Mouse (Mus musculus) testis, adult 2 months (tissue): Measurements from ENCODE around the gene Odr4. TPM values are rescaled to one million over a fixed set of nuclear protein-coding genes. Genes with fewer than 3 reads are reported as not detected.

ENCODE experiments used
- H3K27ac ChIP-seq: fragments of 200-500 bp; 2 replicates; pipeline ENCODE4 v1.5.1; 2012; ENCODE audit warnings: low read depth, low read length; ENCODE audit not compliant: control insufficient read depth, insufficient read depth
- H3K27me3 ChIP-seq: fragments of 200-500 bp; 2 replicates; pipeline ENCODE4 v1.6.1; 2012; ENCODE audit warnings: mild to moderate bottlenecking, low read length, moderate library complexity; ENCODE audit not compliant: control insufficient read depth, insufficient read depth
- H3K36me3 ChIP-seq: fragments of 200-500 bp; 2 replicates; pipeline ENCODE4 v1.6.1; 2012; ENCODE audit warnings: mild to moderate bottlenecking, low read length; ENCODE audit not compliant: control insufficient read depth, insufficient read depth
- H3K4me1 ChIP-seq: fragments of 200-500 bp; 2 replicates; pipeline ENCODE4 v1.6.1; 2012; ENCODE audit warnings: low read length; ENCODE audit not compliant: control insufficient read depth, insufficient read depth
- H3K4me3 ChIP-seq: fragments of 200-500 bp; 2 replicates; pipeline ENCODE4 v1.5.1; 2012; ENCODE audit warnings: low read depth, mild to moderate bottlenecking, low read length, moderate library complexity, mixed read lengths; ENCODE audit not compliant: control insufficient read depth
- CTCF ChIP-seq: fragments of 200-500 bp; IDR thresholded peaks from 2 replicates; pipeline ENCODE4 v1.5.1; 2012; ENCODE audit warnings: low read depth, mild to moderate bottlenecking, inconsistent platforms, low read length, moderate library complexity; ENCODE audit not compliant: control insufficient read depth, insufficient read depth, insufficient replicate concordance
- POLR2A ChIP-seq: fragments of 200-500 bp; IDR thresholded peaks from 2 replicates; pipeline ENCODE4 v1.6.1; 2012; ENCODE audit warnings: low read depth, mild to moderate bottlenecking, inconsistent platforms, low read length, moderate library complexity; ENCODE audit not compliant: control insufficient read depth
- polyA plus RNA-seq: library from polyadenylated mRNA; depleted of rRNA; stranded (reverse); fragments of >200 nt; gene quantifications from 2 replicates; pipeline ENCODE4 v1.2.3, GENCODE M21; 2012; rRNA removed

Gene Odr4
- polyA plus RNA-seq, 1 experiment = 4.2 TPM

GRCm38 (mm10) chr1:150389390-150390129, 3.3 kb downstream of the Odr4 start:
- Histone ChIP-seq H3K27me3 (no peaks in the 10 kb centered on the region), H3K4me3 (no peak overlapping the region), H3K4me1 (no peaks in the 10 kb centered on the region; the same call in 1 of the 2 replicates), H3K36me3 (no peaks in the 10 kb centered on the region), H3K27ac (no peak overlapping the region)
- TF ChIP-seq CTCF (no peak), POLR2A (no peak)

GRCm38 (mm10) chr1:150387572-150387971, 5.3 kb downstream of the Odr4 start:
- TF ChIP-seq POLR2A (no peak), CTCF (no peak)
- no peaks in the 10 kb centered on the region for H3K27me3 ChIP-seq
- no peak overlapping the region for H3K4me3 ChIP-seq
- H3K27ac ChIP-seq = no peak overlapping the region
- no peaks in the 10 kb centered on the region; the same call in 1 of the 2 replicates for H3K4me1 ChIP-seq
- H3K36me3 ChIP-seq = no peaks in the 10 kb centered on the region

GRCm38 (mm10) chr1:150384138-150384537, 8.7 kb downstream of the Odr4 start:
- TF ChIP-seq CTCF = no peak
- TF ChIP-seq POLR2A = no peak
- Histone ChIP-seq H3K36me3 (no peaks in the 10 kb centered on the region), H3K27me3 (no peaks in the 10 kb centered on the region), H3K4me1 (no peaks in the 10 kb centered on the region), H3K4me3 (no peak overlapping the region), H3K27ac (no peak overlapping the region)

- Histone ChIP-seq H3K4me3 (no peak overlapping the region), H3K27ac (no peak overlapping the region), H3K27me3 (no peaks in the 10 kb centered on the region), H3K4me1 (no peaks in the 10 kb centered on the region), H3K36me3 (no peaks in the 10 kb centered on the region; the same call in 1 of the 2 replicates)
- no peak for TF ChIP-seq CTCF
- TF ChIP-seq POLR2A = no peak
Measured at GRCm38 (mm10) chr1:150374247-150374646, 18.6 kb downstream of the Odr4 start.

- TF ChIP-seq POLR2A (no peak), CTCF (no peak)
- Histone ChIP-seq H3K27me3 (no peaks in the 10 kb centered on the region), H3K36me3 (no peaks in the 10 kb centered on the region; the same call in 1 of the 2 replicates), H3K27ac (no peak overlapping the region), H3K4me3 (no peak overlapping the region), H3K4me1 (no peaks in the 10 kb centered on the region)
Measured at GRCm38 (mm10) chr1:150372895-150373294, 20.0 kb downstream of the Odr4 start.

GRCm38 (mm10) chr1:150360864-150361263, 32.0 kb downstream of the Odr4 start:
- TF ChIP-seq POLR2A (no peak), CTCF (no peak)
- no peaks in the 10 kb centered on the region for H3K27me3 ChIP-seq
- no peak overlapping the region for H3K27ac ChIP-seq
- no peak overlapping the region for H3K4me3 ChIP-seq
- H3K36me3 ChIP-seq = peaks cover 2% of the 10 kb centered on the region; the same call in 1 of the 2 replicates
- H3K4me1 ChIP-seq = no peaks in the 10 kb centered on the region

- H3K4me3 ChIP-seq = no peak overlapping the region
- H3K27ac ChIP-seq = no peak overlapping the region
- no peaks in the 10 kb centered on the region for H3K4me1 ChIP-seq
- no peaks in the 10 kb centered on the region for H3K36me3 ChIP-seq
- TF ChIP-seq CTCF = no peak
- TF ChIP-seq POLR2A = no peak
- H3K27me3 ChIP-seq = no peaks in the 10 kb centered on the region
Measured at GRCm38 (mm10) chr1:150335111-150335510, 57.8 kb downstream of the Odr4 start.

GRCm38 (mm10) chr1:150319205-150319604, 73.7 kb downstream of the Odr4 start, which contains the start of gene Pdc:
Gene Pdc, plus strand, starts transcription at chr1:150319417.
- Histone ChIP-seq H3K4me3 (no peak within 1 kb of the TSS), H3K27ac (no peak within 1 kb of the TSS), H3K4me1 (no peaks in the 10 kb centered on the region), H3K36me3 (no peaks in the 10 kb centered on the region), H3K27me3 (no peaks in the 10 kb centered on the region)
- TF ChIP-seq POLR2A (no peak), CTCF (no peak)

Other genes with a start within 250 kb of the Odr4 start
- not detected in 2 replicates for gene Pdc, start 73.7 kb downstream of the Odr4 start, polyA plus RNA-seq
- gene Tpr, start 242 bp downstream of the Odr4 start, polyA plus RNA-seq = 39.6 and 45.4 TPM in 2 replicates
- 0.22 and 0.36 TPM in 2 replicates for gene Prg4, start 73.1 kb upstream of the Odr4 start, polyA plus RNA-seq